Mouse (Mus musculus) stomach, embryonic 14.5 days (tissue): ENCODE measurements around the gene Pth2. TPM values are rescaled to one million over a fixed set of nuclear protein-coding genes. Genes with fewer than 3 reads are reported as not detected.

Experiments used
- ATAC-seq: fragments of 200-750 bp; cut with Nextera tagmentation; 2 replicates; pipeline ENCODE4 v1.8.0; 2017; ENCODE audit warnings: low read depth, moderate TSS enrichment; ENCODE audit not compliant: insufficient number of reproducible peaks, insufficient read depth, low FRiP score
- H3K27ac ChIP-seq: fragments of 300-500 bp; sonication (generic); 2 replicates; pipeline ENCODE4 v1.5.1; 2014; ENCODE audit warnings: mild to moderate bottlenecking, low read length, moderate library complexity, mixed read lengths
- H3K27me3 ChIP-seq: fragments of 300-500 bp; sonication (generic); 2 replicates; pipeline ENCODE4 v1.6.1; 2014; ENCODE audit warnings: low read length, control low read depth, mixed read lengths; ENCODE audit not compliant: control insufficient read depth, insufficient read depth
- H3K36me3 ChIP-seq: fragments of 300-500 bp; sonication (generic); 2 replicates; pipeline ENCODE4 v1.6.1; 2014; ENCODE audit warnings: mild to moderate bottlenecking, control low read depth, low read length, moderate library complexity, mixed read lengths; ENCODE audit not compliant: control insufficient read depth, insufficient read depth
- H3K4me1 ChIP-seq: fragments of 300-500 bp; sonication (generic); 2 replicates; pipeline ENCODE4 v1.6.1; 2014; ENCODE audit warnings: low read length, control low read depth, mixed read lengths; ENCODE audit not compliant: control insufficient read depth, insufficient read depth
- H3K4me2 ChIP-seq: fragments of 300-500 bp; sonication (generic); replicated peaks from 2 replicates; pipeline ENCODE4 v1.6.1; 2014; ENCODE audit warnings: low read depth, low read length, control low read depth
- H3K4me3 ChIP-seq: fragments of 300-500 bp; sonication (generic); 2 replicates; pipeline ENCODE4 v1.5.1; 2014; ENCODE audit warnings: low read depth, low read length, control low read depth
- H3K9ac ChIP-seq: fragments of 300-500 bp; sonication (generic); replicated peaks from 2 replicates; pipeline ENCODE4 v1.6.1; 2014; ENCODE audit warnings: low read depth, mild to moderate bottlenecking, control low read depth, low read length, moderate library complexity, mixed read lengths
- H3K9me3 ChIP-seq: fragments of 300-500 bp; sonication (generic); 2 replicates; pipeline ENCODE4 v1.6.1; 2016; ENCODE audit warnings: low read depth, low read length, control low read depth; ENCODE audit not compliant: control insufficient read depth
- WGBS: fragments of 180-500 bp; shearing (Covaris S2); extraction: QIAGEN DNeasy Blood & Tissue Kit; methylation state at CpG from one replicate; pipeline ENCODE4 v1.1.7; 2014; 5-methylcytosine and 5-hydroxymethylcytosine counted together
- polyA plus RNA-seq: library from polyadenylated mRNA; unstranded; fragments of >200 nt; fragmentation: Nextera tagmentation; extraction: Ambion mirVana; gene quantifications from 2 replicates; pipeline ENCODE4 v1.2.1, GENCODE M21; 2014

Pth2 gene
- polyA plus RNA-seq, 1 experiment from 2014 or later = not detected

GRCm38 (mm10) chr7:45216442-45217183 is 35.8 kb downstream of the Pth2 start:
- H3K4me2 ChIP-seq = peak overlapping the region; percentile 97
- H3K36me3 ChIP-seq = peaks cover 42% of the 10 kb centered on the region
- 1% methylated on average over 13 of the region's 13 CpGs for WGBS
- peak overlapping the region; percentile 95 for H3K9ac ChIP-seq
- no peaks in the 10 kb centered on the region for H3K9me3 ChIP-seq
- peak overlapping the region; percentile 89 for H3K27ac ChIP-seq
- H3K4me1 ChIP-seq = peaks cover 20% of the 10 kb centered on the region
- no peaks in the 10 kb centered on the region for H3K27me3 ChIP-seq
- peak; percentile 76 for ATAC-seq
- H3K4me3 ChIP-seq = peak overlapping the region; percentile 71

DNA sequence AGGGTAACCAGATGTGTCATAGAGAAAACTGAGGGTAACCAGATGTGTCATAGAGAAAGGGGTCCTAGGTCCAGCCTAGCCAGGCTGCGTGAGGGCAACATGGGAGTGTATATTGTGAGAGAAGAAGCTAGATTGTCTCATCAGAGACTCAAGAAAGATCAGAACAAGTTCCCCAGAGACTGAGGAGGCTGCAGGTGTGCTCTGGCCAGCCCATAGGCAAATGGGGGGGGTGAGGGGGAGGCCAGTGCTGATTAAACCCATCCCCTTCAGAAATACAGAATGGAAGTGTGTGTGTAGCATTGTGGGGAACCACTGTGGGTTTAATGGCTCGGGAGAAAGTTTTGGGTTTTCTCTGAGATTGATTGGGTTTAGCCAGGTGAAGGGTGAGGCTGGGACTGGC is 40.9 kb downstream of the Pth2 start:
- WGBS = 68% methylated on average over 2 of the region's 2 CpGs

DNA sequence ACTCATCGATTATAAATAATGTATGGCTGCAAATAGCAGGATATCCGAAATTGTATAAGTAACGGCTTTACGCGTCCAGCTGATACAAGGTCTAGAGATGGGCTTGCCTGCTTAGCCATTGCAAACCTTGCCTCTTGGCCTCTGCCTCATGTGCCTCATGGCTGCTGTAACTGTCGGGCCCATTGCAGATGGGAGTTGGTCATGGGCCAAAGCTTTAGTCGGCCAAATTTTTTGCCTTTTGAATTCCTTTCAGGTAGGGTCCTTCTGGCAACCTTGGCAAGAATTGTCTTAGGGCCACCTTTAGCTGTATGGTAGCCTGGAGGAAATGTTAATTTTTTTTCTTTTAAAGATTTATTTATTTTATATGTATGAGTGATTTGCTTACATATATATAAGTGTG is 44.0 kb downstream of the Pth2 start:
- H3K4me2 ChIP-seq = no peak overlapping the region
- no peak for ATAC-seq
- WGBS = 92% methylated on average over 7 of the region's 7 CpGs
- H3K4me1 ChIP-seq = no peaks in the 10 kb centered on the region
- H3K9ac ChIP-seq = no peak overlapping the region
- H3K36me3 ChIP-seq = peaks cover 86% of the 10 kb centered on the region
- no peak overlapping the region for H3K4me3 ChIP-seq
- no peak overlapping the region for H3K27ac ChIP-seq
- no peaks in the 10 kb centered on the region for H3K27me3 ChIP-seq
- no peaks in the 10 kb centered on the region for H3K9me3 ChIP-seq

More for the DNA sequence above, 40.9 kb downstream of the Pth2 start:
- no peaks in the 10 kb centered on the region for H3K27me3 ChIP-seq
- H3K4me3 ChIP-seq = no peak overlapping the region
- H3K27ac ChIP-seq = no peak overlapping the region
- H3K4me1 ChIP-seq = peaks cover 12% of the 10 kb centered on the region
- peaks cover 84% of the 10 kb centered on the region for H3K36me3 ChIP-seq
- no peak for ATAC-seq
- H3K9me3 ChIP-seq = no peaks in the 10 kb centered on the region
- no peak overlapping the region for H3K9ac ChIP-seq
- H3K4me2 ChIP-seq = no peak overlapping the region

GRCm38 (mm10) chr7:45226421-45226820 is 45.6 kb downstream of the Pth2 start:
- Histone ChIP-seq H3K4me3 (no peak overlapping the region), H3K9ac (no peak overlapping the region), H3K27me3 (no peaks in the 10 kb centered on the region), H3K36me3 (peaks cover 79% of the 10 kb centered on the region), H3K27ac (no peak overlapping the region), H3K4me2 (no peak overlapping the region), H3K9me3 (no peaks in the 10 kb centered on the region), H3K4me1 (no peaks in the 10 kb centered on the region)
- no peak for ATAC-seq
- 98% methylated on average over 5 of the region's 5 CpGs for WGBS

- Histone ChIP-seq H3K9ac (no peak overlapping the region), H3K4me2 (no peak overlapping the region), H3K36me3 (peaks cover 81% of the 10 kb centered on the region), H3K27me3 (no peaks in the 10 kb centered on the region), H3K9me3 (no peaks in the 10 kb centered on the region), H3K27ac (no peak overlapping the region), H3K4me1 (peaks cover 2% of the 10 kb centered on the region), H3K4me3 (no peak overlapping the region)
- 93% methylated on average over 18 of the region's 18 CpGs for WGBS
- no peak for ATAC-seq
Measured at GRCm38 (mm10) chr7:45228548-45228947, 47.8 kb downstream of the Pth2 start.

- Histone ChIP-seq H3K4me2 (no peak overlapping the region), H3K9me3 (no peaks in the 10 kb centered on the region), H3K27ac (no peak overlapping the region), H3K4me1 (peaks cover 7% of the 10 kb centered on the region), H3K36me3 (peaks cover 79% of the 10 kb centered on the region), H3K4me3 (no peak overlapping the region), H3K27me3 (no peaks in the 10 kb centered on the region), H3K9ac (no peak overlapping the region)
- ATAC-seq = no peak
- 93% methylated on average over 8 of the region's 8 CpGs for WGBS
Measured at GRCm38 (mm10) chr7:45229046-45229445, 48.3 kb downstream of the Pth2 start.

- Histone ChIP-seq H3K36me3 (peaks cover 76% of the 10 kb centered on the region), H3K4me2 (no peak overlapping the region), H3K4me3 (no peak overlapping the region), H3K4me1 (peaks cover 9% of the 10 kb centered on the region), H3K27me3 (no peaks in the 10 kb centered on the region), H3K27ac (no peak overlapping the region), H3K9me3 (no peaks in the 10 kb centered on the region), H3K9ac (no peak overlapping the region)
- no peak for ATAC-seq
- 92% methylated on average over 7 of the region's 7 CpGs for WGBS
Measured at GRCm38 (mm10) chr7:45229459-45230203, 48.8 kb downstream of the Pth2 start.

GRCm38 (mm10) chr7:45231192-45231591 is 50.4 kb downstream of the Pth2 start:
- ATAC-seq = no peak
- Histone ChIP-seq H3K4me2 (no peak overlapping the region), H3K4me1 (peaks cover 16% of the 10 kb centered on the region), H3K27ac (no peak overlapping the region), H3K4me3 (no peak overlapping the region), H3K9me3 (no peaks in the 10 kb centered on the region), H3K27me3 (0 out of 2 replicates have a peak, but pooled peaks cover 2% of the 10 kb centered on the region), H3K36me3 (peaks cover 60% of the 10 kb centered on the region), H3K9ac (no peak overlapping the region)
- WGBS = 87% methylated on average over 12 of the region's 12 CpGs
